Mouse (Mus musculus): ENCODE data around the gene Mogs. TPM values are rescaled to one million over a fixed set of nuclear protein-coding genes. Genes with fewer than 3 reads are reported as not detected.
A peak's percentile ranks its signal among the peaks of the same experiment; 100 is the strongest.

Mogs gene
- total RNA-seq, 4 experiments from 2014 or later, result 27.4 to 32.3 (median 31.3) TPM

- DNase-seq (ENCODE audit: low spot score in 2 of 2), result peak; percentile 91 to 99
Observed at GRCm38 (mm10) chr6:83120930-83121862, 5.9 kb downstream of the Mogs start, which contains the start of gene Wbp1. Wbp1 (minus strand) TSS chr6:83121559.

DNA sequence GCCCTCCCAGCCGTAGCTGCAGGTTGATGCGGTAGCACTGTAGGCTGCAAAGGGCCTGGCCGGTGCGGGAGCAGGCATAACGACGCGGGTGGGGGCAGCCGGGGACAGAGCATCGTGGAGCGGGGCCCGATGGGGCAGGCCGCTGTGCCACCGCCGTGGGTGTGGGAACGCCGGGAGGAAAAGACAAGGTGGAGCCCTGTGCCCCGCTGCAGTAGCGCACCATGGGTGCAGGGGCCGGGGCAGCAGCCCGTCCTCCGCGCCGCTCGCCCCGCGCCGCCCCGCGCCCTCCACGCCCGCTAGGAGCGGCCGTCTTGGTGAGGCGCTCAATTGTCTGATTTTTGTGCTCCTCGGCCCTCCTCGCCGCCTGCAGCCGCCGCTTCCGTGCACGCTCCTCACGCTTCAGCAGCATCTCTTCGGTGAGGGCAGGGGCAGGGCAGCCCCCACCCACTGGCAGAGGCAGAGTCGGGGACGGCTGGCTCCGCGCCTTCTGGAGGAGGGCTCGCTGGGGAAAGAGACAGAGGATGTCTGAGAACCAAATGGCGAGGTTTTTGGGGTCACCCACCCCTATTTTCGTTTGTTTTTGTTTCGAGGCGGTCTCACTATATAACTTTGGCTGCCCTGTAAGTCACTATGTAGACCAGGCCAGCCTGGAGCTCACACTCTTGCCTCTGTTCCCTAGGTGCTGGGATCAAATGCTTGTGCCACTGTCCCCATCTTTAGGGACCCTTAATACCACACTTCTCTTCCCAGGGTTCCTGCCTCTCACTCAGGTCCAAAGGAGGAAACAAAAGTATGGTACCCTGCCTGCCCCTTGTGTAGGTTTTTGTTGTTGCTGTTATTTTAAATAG lies 6.8 kb downstream of the Mogs start:
- no peak for DNase-seq (ENCODE audit: low spot score in 2 of 2)

- DNase-seq (ENCODE audit: low spot score in 2 of 2), result no peak
Observed at GRCm38 (mm10) chr6:83122961-83123360, 7.7 kb downstream of the Mogs start.

DNA sequence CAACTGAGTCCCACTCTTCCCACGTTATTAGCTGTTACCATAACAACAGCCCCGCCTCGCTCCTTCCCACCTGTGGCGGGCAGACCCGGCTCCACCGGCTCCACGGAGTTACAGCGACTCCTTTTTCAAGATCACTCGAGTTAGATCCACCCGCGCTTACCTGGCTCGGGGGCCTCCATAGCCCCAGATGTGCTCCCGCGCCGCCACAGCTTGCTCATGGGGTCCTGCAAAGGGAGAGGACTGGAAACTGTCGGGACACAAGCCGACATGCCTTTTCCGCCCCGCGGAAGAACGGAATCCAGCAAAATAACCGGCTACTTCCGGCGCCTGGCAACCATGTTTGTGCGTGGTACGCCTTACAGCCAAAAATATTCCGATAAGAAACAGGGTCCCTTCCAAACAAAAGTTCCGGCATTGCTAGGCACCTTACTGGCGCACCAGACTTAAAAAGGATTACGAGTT lies 9.6 kb downstream of the Mogs start:
- peak; percentile 84 for DNase-seq (ENCODE audit: low spot score in 2 of 2)

DNA sequence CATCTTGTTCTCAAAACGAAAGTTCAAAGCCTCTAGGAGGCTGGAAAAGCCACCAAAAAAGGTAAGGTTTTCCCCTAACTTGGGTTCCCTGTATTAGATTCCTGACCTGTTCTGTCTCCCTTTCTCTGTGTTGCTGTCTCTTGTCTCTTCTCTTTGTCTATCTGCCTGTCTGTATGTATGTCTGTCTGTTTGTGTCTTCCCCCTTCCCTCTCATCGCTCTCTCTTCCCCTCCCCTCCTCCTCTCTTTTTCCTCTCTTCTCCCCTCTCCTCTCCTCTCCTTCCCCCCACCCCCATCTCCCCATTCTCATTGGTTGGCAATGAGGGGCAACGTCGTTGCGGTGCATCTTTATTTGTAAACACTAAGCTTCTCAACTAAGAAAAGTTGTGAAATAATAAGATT lies 10.0 kb downstream of the Mogs start, which contains the start of gene Ino80b:
Gene Ino80b (minus strand): TSS at position 101 of the 400 bp plus-strand sequence.
- no peak for DNase-seq (ENCODE audit: low spot score in 2 of 2)

DNA sequence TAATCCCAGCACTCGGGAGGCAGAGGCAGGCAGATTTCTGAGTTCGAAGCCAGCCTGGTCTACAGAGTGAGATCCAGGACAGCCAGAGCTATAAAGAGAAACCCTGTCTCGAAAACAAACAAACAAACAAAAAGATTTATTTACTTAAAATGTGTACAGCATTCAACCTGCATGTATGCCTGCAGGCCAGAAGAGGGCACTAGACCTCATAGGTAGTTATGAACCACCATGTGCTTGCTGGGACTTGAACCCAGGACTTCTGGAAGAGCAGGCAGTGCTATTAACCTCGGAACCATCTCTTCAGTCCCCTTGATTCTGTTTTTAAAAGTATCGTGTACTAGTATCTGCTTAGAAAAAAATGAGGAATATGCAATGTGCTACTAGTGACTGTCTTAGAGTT lies 12.1 kb downstream of the Mogs start:
- no peak for DNase-seq (ENCODE audit: low spot score in 2 of 2)

GRCm38 (mm10) chr6:83131469-83132034 lies 16.3 kb downstream of the Mogs start:
- DNase-seq (ENCODE audit: low spot score in 2 of 2), result no peak

GRCm38 (mm10) chr6:83132176-83132919 lies 17.1 kb downstream of the Mogs start:
- no peak for DNase-seq (ENCODE audit: low spot score in 2 of 2)

GRCm38 (mm10) chr6:83134226-83134625 lies 18.9 kb downstream of the Mogs start:
- no peak for DNase-seq (ENCODE audit: low spot score in 2 of 2)

- DNase-seq (ENCODE audit: low spot score in 2 of 2), result no peak
Observed at GRCm38 (mm10) chr6:83134951-83135513, 19.7 kb downstream of the Mogs start, which contains the start of gene Rtkn. Rtkn (plus strand) TSS chr6:83135463.

DNA sequence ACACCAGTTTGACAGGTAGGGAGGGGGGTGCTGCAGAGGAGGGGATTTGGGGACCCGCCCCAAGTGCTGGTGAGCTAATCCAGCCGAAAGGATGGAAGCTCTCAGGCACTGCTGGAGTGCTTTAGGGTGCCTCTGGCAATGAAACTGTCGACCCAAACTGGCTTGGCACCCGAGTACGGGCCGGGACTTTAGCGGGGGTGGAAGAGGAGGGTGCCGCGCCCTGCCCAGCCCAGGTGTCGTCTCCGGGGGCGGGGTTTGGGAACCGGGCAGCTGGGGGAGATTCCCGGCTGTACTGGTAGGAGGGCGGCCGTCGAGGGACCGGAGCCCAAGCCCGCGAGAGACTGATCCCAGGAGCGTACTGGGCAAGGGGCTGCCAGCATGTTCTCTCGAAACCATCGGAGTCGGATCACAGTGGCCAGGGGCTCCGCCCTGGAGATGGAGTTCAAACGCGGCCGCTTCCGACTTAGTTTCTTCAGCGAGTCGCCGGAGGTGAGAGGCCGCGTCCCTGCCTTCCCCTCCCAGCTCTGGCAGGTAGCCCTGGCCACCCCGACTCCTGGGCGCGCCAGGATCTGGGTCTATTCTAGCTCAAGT lies 20.4 kb downstream of the Mogs start:
- no peak for DNase-seq (ENCODE audit: low spot score in 2 of 2)

- DNase-seq (ENCODE audit: low spot score in 2 of 2), result no peak
Observed at GRCm38 (mm10) chr6:83136291-83136880, 21.1 kb downstream of the Mogs start.

GRCm38 (mm10) chr6:83136881-83137575 lies 21.7 kb downstream of the Mogs start:
- DNase-seq (ENCODE audit: low spot score in 2 of 2), result no peak

GRCm38 (mm10) chr6:83137576-83137950 lies 22.3 kb downstream of the Mogs start:
- peak; percentile 57 to 80 for DNase-seq (ENCODE audit: low spot score in 2 of 2)

DNA sequence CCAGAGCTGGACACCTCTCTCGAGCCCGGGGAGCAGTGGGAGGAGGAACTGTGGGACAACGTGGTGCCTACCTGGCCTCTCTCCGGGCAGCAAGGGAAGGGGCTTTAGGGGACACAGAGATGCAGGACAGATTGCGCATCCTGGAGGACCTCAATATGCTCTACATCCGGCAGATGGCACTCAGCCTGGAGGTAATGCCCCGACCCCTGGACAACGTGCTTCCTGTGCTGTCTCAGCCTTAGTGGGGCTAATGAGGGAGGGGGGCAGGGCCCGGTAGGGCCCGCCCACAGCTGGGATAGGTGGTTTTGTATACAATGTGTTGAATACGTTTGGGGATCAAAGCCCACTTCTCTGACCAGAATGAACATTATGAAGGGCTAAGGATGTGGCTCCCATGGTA lies 22.8 kb downstream of the Mogs start:
- DNase-seq (ENCODE audit: low spot score in 2 of 2), result no peak

DNA sequence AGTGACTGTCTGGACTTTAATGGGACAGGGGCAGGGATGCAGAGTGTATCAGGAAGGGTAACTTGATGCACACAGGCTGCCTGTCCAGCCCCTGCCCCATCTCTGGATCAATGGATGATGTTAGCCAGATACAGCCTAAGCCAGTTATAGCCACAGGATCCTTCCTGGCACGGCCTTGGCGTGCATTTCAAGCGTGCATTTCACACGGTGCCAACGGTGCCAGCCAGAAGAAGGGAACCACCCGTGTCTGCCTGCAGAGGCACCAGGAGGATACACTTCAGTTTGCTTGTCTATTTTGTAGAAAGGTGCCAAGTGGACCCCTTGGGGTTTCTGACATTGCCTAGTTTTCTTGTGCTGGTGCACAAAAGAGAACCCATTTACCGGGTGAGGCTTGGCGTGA lies 24.7 kb downstream of the Mogs start:
- DNase-seq (ENCODE audit: low spot score in 2 of 2), result no peak

DNA sequence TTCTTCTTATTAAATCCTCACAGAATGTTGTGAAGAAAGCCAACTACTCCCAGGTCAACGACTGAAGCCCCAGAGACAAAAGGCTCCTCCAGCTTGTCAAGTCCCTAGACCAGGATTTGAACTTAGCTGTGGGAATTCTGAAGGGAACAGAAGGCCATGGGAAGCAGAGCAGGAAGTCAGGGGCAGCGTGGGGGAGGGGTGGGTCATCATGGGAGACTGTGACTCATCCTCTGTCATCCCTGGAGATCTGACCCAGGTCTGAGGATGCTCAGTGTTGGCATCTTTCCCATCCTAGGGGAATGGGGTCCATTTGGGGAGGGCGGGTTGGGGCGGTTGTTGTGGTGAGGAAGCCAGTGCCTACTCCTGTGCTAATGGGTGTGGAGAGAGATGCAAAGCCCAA lies 26.3 kb downstream of the Mogs start:
- DNase-seq (ENCODE audit: low spot score in 2 of 2), result no peak

- DNase-seq (ENCODE audit: low spot score in 2 of 2), result peak in 1 of 2 experiments; percentile 68
Observed at GRCm38 (mm10) chr6:83142211-83142731, 27.0 kb downstream of the Mogs start.

- DNase-seq (ENCODE audit: low spot score in 2 of 2), result no peak
Observed at GRCm38 (mm10) chr6:83142886-83143285, 27.6 kb downstream of the Mogs start.
